Mouse (Mus musculus) stomach, embryonic 15.5 days (tissue): ENCODE measurements around the gene Tbc1d14. TPM values are rescaled to one million over a fixed set of nuclear protein-coding genes. Genes with fewer than 3 reads are reported as not detected.

Experiments
- ATAC-seq: fragments of 200-750 bp; cut with Nextera tagmentation; 2 replicates; pipeline ENCODE4 v1.8.0; 2017; ENCODE audit warnings: low read depth, moderate number of reproducible peaks, moderate TSS enrichment; ENCODE audit not compliant: insufficient read depth, low FRiP score
- H3K27ac ChIP-seq: fragments of 300-500 bp; sonication (generic); 2 replicates; pipeline ENCODE4 v1.5.1; 2015; ENCODE audit warnings: mild to moderate bottlenecking, inconsistent platforms
- H3K27me3 ChIP-seq: fragments of 300-500 bp; sonication (generic); replicated peaks from 2 replicates; pipeline ENCODE4 v1.6.1; 2015; ENCODE audit warnings: inconsistent platforms
- H3K36me3 ChIP-seq: fragments of 300-500 bp; sonication (generic); 2 replicates; pipeline ENCODE4 v1.6.1; 2015; ENCODE audit warnings: inconsistent platforms
- H3K4me1 ChIP-seq: fragments of 300-500 bp; sonication (generic); 2 replicates; pipeline ENCODE4 v1.6.1; 2015; ENCODE audit warnings: inconsistent platforms
- H3K4me2 ChIP-seq: fragments of 300-500 bp; sonication (generic); 2 replicates; pipeline ENCODE4 v1.6.1; 2015; ENCODE audit warnings: mild to moderate bottlenecking, inconsistent platforms
- H3K4me3 ChIP-seq: fragments of 300-500 bp; sonication (generic); replicated peaks from 2 replicates; pipeline ENCODE4 v1.5.1; 2015; ENCODE audit warnings: inconsistent platforms
- H3K9ac ChIP-seq: fragments of 300-500 bp; sonication (generic); 2 replicates; pipeline ENCODE4 v1.6.1; 2015; ENCODE audit warnings: inconsistent platforms
- H3K9me3 ChIP-seq: fragments of 300-500 bp; sonication (generic); 2 replicates; pipeline ENCODE4 v1.6.1; 2016; ENCODE audit warnings: inconsistent platforms
- WGBS: fragments of 180-500 bp; shearing (Covaris S2); methylation state at CpG from one replicate; pipeline ENCODE4 v1.1.7; 2015; 5-methylcytosine and 5-hydroxymethylcytosine counted together
- polyA plus RNA-seq: library from polyadenylated mRNA; unstranded; fragments of >200 nt; fragmentation: Nextera tagmentation; extraction: Ambion mirVana; gene quantifications from 2 replicates; pipeline ENCODE4 v1.2.1, GENCODE M21; 2015

Tbc1d14 gene
- polyA plus RNA-seq, 1 experiment from 2014 or later = 28.3 TPM

DNA sequence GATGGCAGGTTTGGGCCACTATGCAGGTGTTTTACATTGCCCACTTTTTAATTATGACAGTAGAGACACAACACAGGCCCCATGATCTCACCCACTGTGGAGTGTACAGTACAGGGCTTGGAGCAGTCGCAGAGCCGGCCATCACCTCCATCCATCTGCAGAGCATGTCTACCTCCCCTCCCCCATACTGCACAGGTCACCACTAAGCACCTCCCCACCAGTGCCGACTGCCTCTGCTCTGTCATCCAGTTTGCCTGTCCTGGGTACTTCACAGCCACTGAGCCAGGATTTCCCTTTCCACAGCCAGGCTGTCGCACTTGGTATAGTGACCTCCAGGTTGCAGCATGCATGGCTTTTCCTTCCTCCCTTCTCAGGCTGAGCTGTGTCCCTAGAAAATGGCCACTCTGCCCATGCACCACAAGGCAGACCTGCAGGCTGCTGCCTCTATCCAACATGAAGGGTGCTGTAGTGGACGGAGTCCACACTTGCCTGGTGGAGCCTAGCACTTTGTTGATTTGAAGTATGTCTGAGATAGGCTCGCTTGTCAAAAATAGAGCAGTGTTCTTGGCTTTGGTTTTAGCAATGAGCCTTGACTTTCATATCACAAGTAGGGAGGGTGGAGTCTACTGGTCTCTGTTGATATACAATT, 143.2 kb downstream of the Tbc1d14 start:
- 0 out of 2 replicates have a peak, but pooled peaks cover 4% of the 10 kb centered on the region for H3K4me1 ChIP-seq
- H3K4me2 ChIP-seq = no peak overlapping the region
- WGBS = 63% methylated on average over 6 of the region's 6 CpGs
- ATAC-seq = no peak
- no peaks in the 10 kb centered on the region for H3K9me3 ChIP-seq
- no peak overlapping the region for H3K9ac ChIP-seq
- no peaks in the 10 kb centered on the region; the same call in 1 of the 2 replicates for H3K27me3 ChIP-seq
- no peaks in the 10 kb centered on the region for H3K36me3 ChIP-seq
- no peak overlapping the region for H3K4me3 ChIP-seq
- H3K27ac ChIP-seq = no peak overlapping the region

DNA sequence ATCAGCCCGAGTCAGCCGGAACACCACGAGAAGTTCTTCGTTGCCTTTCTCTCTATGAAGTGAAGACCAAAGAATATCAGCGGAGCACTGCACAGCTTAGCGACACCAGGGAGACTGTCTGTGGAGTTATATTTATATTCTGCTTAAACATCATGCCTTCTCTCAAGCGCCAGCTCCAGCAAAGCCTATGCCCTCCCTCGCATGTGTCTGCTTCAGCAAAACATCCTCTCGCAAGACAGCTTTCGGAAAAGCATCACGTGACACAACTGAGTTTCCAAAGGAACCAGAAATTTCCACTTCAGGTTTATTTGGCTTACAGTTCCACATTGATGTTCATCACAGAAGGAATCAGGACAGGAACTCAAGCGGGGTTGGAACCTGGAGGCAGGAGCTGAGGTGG, 145.2 kb downstream of the Tbc1d14 start:
- Histone ChIP-seq H3K4me2 (no peak overlapping the region), H3K27me3 (no peaks in the 10 kb centered on the region; the same call in 1 of the 2 replicates), H3K36me3 (no peaks in the 10 kb centered on the region), H3K4me1 (0 out of 2 replicates have a peak, but pooled peaks cover 4% of the 10 kb centered on the region), H3K27ac (no peak overlapping the region), H3K4me3 (no peak overlapping the region), H3K9ac (no peak overlapping the region), H3K9me3 (no peaks in the 10 kb centered on the region)
- ATAC-seq = no peak
- 90% methylated on average over 12 of the region's 12 CpGs for WGBS

DNA sequence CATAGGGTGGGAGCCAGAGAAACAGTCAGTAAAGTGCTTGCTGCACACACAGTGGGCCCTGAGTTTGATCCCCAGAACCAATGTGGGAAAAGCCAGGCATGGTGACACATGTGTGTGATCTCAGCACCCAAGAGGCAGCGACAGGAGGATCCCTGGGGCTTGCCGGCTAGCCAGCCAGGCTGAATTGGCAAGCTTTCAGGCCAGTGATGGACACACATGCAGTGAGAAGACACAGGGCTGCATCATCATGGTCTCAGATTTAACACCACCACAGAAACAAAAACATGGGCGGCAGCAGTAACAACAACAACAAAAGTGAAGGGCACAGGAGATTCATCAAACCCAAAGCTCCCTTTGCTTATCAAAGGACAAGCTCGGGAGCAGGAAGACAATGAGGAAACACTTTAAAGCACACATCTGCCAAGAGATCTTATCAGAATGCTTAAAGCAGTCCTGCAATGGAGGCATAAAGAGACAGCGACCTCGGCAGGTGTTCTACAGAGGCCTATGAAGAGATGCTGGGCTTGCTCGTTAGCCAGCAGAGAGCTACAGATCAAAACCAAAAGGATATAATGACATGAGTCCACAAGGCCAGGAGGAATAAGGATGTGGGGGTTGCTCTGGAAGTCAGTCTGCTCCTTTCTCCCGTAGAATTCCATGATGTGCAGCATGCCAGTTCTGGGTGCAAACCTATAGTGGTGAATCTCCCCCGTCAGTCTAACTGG, 146.7 kb downstream of the Tbc1d14 start:
- Histone ChIP-seq H3K4me3 (no peak overlapping the region), H3K27me3 (no peaks in the 10 kb centered on the region; the same call in 1 of the 2 replicates)
- WGBS = 38% methylated on average over 9 of the region's 9 CpGs

DNA sequence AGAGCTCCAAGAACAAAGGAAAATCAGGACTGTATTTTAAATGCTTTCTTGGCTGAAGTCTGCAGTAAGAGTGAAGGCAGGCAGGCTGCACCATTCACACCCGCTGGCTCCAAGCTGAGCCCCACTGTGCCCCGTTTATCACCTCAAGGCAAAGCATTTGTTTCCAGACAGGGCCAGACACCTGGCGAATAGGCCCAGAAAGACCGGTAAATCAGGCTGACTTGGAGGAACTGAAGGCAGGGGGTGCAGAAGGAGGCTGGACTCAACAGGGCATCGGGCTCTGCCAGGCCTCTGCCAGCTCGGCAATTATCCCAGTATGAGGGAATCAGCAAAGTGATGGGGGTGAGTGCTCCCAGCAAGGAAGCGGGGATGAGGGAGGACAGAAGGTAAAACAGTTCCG, 148.0 kb downstream of the Tbc1d14 start:
- 24% methylated on average over 8 of the region's 8 CpGs for WGBS
- no peak for ATAC-seq

More for the DNA sequence above, 146.7 kb downstream of the Tbc1d14 start:
- Histone ChIP-seq H3K4me1 (0 out of 2 replicates have a peak, but pooled peaks cover 4% of the 10 kb centered on the region), H3K9me3 (no peaks in the 10 kb centered on the region), H3K36me3 (no peaks in the 10 kb centered on the region), H3K27ac (no peak overlapping the region), H3K4me2 (no peak overlapping the region), H3K9ac (no peak overlapping the region)
- ATAC-seq = no peak

DNA sequence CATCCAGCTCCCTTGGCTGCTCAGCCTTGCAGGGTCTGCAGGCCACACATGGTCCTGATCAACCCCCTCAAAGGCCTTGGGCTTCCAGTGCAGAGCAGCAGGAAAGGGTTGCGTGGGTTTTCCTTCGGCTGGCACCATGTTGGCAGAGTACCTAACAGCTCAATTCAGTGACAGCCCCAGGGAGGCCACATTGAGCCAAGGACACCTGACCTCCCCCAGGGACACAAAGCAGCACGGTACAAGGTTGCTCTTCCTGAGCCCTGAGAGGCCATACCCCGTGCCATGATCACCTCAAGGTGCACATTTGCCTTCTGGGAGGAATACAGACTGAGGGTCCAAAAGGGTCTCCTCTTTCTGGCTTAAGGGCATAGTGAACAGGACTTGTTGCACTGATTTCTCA, 148.5 kb downstream of the Tbc1d14 start:
- Histone ChIP-seq H3K4me2 (no peak overlapping the region), H3K9ac (no peak overlapping the region), H3K4me3 (no peak overlapping the region), H3K36me3 (no peaks in the 10 kb centered on the region), H3K9me3 (no peaks in the 10 kb centered on the region), H3K27ac (no peak overlapping the region), H3K27me3 (no peaks in the 10 kb centered on the region; the same call in 1 of the 2 replicates), H3K4me1 (0 out of 2 replicates have a peak, but pooled peaks cover 4% of the 10 kb centered on the region)
- 52% methylated on average over 4 of the region's 4 CpGs for WGBS
- no peak for ATAC-seq

More for the DNA sequence above, 148.0 kb downstream of the Tbc1d14 start:
- no peak overlapping the region for H3K4me2 ChIP-seq
- H3K9ac ChIP-seq = no peak overlapping the region
- no peaks in the 10 kb centered on the region for H3K36me3 ChIP-seq
- no peaks in the 10 kb centered on the region for H3K9me3 ChIP-seq
- H3K4me1 ChIP-seq = 0 out of 2 replicates have a peak, but pooled peaks cover 4% of the 10 kb centered on the region
- no peak overlapping the region for H3K27ac ChIP-seq
- no peak overlapping the region for H3K4me3 ChIP-seq
- no peaks in the 10 kb centered on the region; the same call in 1 of the 2 replicates for H3K27me3 ChIP-seq

DNA sequence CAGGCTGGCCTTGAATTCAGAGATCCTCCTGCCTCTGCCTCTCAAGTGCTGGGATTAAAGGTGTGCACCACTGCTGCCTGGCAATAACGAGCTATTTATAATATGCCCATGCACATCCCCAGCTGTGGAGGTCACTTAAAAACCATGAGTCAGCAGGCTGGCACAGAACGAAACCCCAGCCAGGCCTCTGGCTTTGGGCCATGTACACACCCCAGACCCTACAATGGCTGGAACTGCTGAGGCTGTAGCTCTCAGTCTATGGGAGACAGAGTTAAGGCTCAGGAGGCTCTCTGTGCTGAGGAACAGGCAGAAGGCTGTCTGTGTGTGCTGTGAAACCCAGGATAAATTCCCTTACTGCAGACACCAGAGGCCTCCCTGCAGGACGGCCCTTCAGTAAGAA, 152.3 kb downstream of the Tbc1d14 start:
- Histone ChIP-seq H3K9ac (no peak overlapping the region), H3K27ac (no peak overlapping the region), H3K9me3 (no peaks in the 10 kb centered on the region), H3K4me3 (no peak overlapping the region), H3K4me2 (no peak overlapping the region), H3K4me1 (0 out of 2 replicates have a peak, but pooled peaks cover 4% of the 10 kb centered on the region), H3K36me3 (no peaks in the 10 kb centered on the region), H3K27me3 (no peaks in the 10 kb centered on the region; the same call in 1 of the 2 replicates)
- WGBS = 60% methylated on average over 3 of the region's 3 CpGs
- ATAC-seq = no peak

Other genes with a start within 250 kb of the Tbc1d14 start
- 13.7 TPM in 2 replicates for gene Sorcs2, start 195.1 kb downstream of the Tbc1d14 start, polyA plus RNA-seq
- 57.1 and 60.5 TPM in 2 replicates for gene Grpel1, start 128.3 kb downstream of the Tbc1d14 start, polyA plus RNA-seq
- 2.0 and 2.2 TPM in 2 replicates for gene Tada2b, start 109.0 kb downstream of the Tbc1d14 start, polyA plus RNA-seq
- gene Ccdc96, start 108.7 kb downstream of the Tbc1d14 start, polyA plus RNA-seq = 0.10 and 0.27 TPM in 2 replicates
- gene D5Ertd579e, start 102.7 kb upstream of the Tbc1d14 start, polyA plus RNA-seq = 19.6 and 20.0 TPM in 2 replicates
- 23.2 and 26.3 TPM in 2 replicates for gene Bloc1s4, start 155.4 kb upstream of the Tbc1d14 start, polyA plus RNA-seq
- 510 and 539 TPM in 2 replicates for gene Mrfap1, start 203.5 kb upstream of the Tbc1d14 start, polyA plus RNA-seq
- gene Man2b2, start 237.4 kb upstream of the Tbc1d14 start, polyA plus RNA-seq = 17.9 and 19.2 TPM in 2 replicates